Mouse (Mus musculus): ENCODE measurements around the gene Slc36a2.

- no peak for TF ChIP-seq CTCF (IDR thresholded peaks at IDR 0.05; ENCODE audit: low read depth)
- TF ChIP-seq EP300 (IDR thresholded peaks at IDR 0.05; ENCODE audit: low read depth), result no peak
Measured at GRCm38 (mm10) chr11:55114291-55114690, 70.6 kb downstream of the Slc36a2 start.

Data from liver, postnatal 0 days (tissue).